Mouse (Mus musculus) midbrain, embryonic 13.5 days (tissue): ENCODE data around the gene Iltifb. TPM values are rescaled to one million over a fixed set of nuclear protein-coding genes. Genes with fewer than 3 reads are reported as not detected.
"Not testable (repeated sequence)": the region's sequence is repeated elsewhere in the genome, so short reads cannot be mapped to it uniquely, and the experiment has no call there.

ENCODE experiments used
- ATAC-seq: fragments of 200-750 bp; cut with Nextera tagmentation; 2 replicates; pipeline ENCODE4 v1.8.0; 2017; ENCODE audit warnings: mild to moderate bottlenecking, moderate TSS enrichment, moderate library complexity
- H3K27ac ChIP-seq: fragments of 300-500 bp; sonication (generic); 2 replicates; pipeline ENCODE4 v1.5.1; 2015; ENCODE audit warnings: inconsistent platforms, mild to moderate bottlenecking, moderate library complexity
- H3K27me3 ChIP-seq: fragments of 300-500 bp; sonication (generic); 2 replicates; pipeline ENCODE4 v1.6.1; 2015; ENCODE audit warnings: mild to moderate bottlenecking, inconsistent platforms
- H3K36me3 ChIP-seq: fragments of 300-500 bp; sonication (generic); 2 replicates; pipeline ENCODE4 v1.6.1; 2015; ENCODE audit warnings: mild to moderate bottlenecking, inconsistent platforms
- H3K4me1 ChIP-seq: fragments of 300-500 bp; sonication (generic); replicated peaks from 2 replicates; pipeline ENCODE4 v1.6.1; 2015; ENCODE audit warnings: inconsistent platforms
- H3K4me2 ChIP-seq: fragments of 300-500 bp; sonication (generic); replicated peaks from 2 replicates; pipeline ENCODE4 v1.6.1; 2015; ENCODE audit warnings: moderate library complexity, mild to moderate bottlenecking, inconsistent platforms
- H3K4me3 ChIP-seq: fragments of 300-500 bp; sonication (generic); replicated peaks from 2 replicates; pipeline ENCODE4 v1.5.1; 2015; ENCODE audit warnings: mild to moderate bottlenecking, inconsistent platforms
- H3K9ac ChIP-seq: fragments of 300-500 bp; sonication (generic); replicated peaks from 2 replicates; pipeline ENCODE4 v1.6.1; 2015; ENCODE audit warnings: mild to moderate bottlenecking, inconsistent platforms
- H3K9me3 ChIP-seq: fragments of 300-500 bp; sonication (generic); 2 replicates; pipeline ENCODE4 v1.6.1; 2016; ENCODE audit warnings: mild to moderate bottlenecking, inconsistent platforms
- WGBS: fragments of 180-500 bp; shearing (Covaris S2); methylation state at CpG from one replicate; pipeline ENCODE4 v1.1.7; 2015; 5-methylcytosine and 5-hydroxymethylcytosine counted together
- polyA plus RNA-seq: library from polyadenylated mRNA; unstranded; fragments of >200 nt; fragmentation: Nextera tagmentation; extraction: Ambion mirVana; gene quantifications from 2 replicates; pipeline ENCODE4 v1.2.1, GENCODE M21; 2015

Gene Iltifb
- polyA plus RNA-seq, 1 experiment from 2014 or later, result not detected

DNA sequence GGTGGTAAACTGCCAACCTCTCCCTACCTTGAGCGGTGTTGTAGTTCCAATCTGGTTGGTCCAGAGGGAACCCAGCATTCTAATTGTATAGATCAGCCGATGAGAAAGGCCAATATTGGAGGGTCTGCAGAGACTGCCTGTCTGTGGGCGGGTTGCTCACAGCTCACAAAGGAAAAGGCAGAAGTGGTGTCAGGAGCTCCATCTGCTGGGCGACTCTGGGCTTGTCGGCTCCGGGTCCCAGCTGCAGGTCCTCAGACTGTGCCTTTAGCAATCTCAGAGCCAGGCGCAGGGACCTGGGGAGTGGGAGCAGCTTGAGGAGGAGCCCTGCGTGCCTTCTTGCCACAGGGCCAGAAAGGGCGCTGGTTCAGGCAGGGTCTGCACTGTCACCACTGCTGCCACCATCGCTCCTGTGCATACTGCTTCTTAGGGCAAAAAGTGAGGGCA lies 44.0 kb downstream of the Iltifb start:
- H3K4me2 ChIP-seq, result no peak overlapping the region; the same call in 1 of the 2 replicates
- H3K36me3 ChIP-seq, result no peaks in the 10 kb centered on the region
- no peak overlapping the region for H3K27ac ChIP-seq
- H3K9me3 ChIP-seq, result no peaks in the 10 kb centered on the region
- no peak overlapping the region for H3K4me3 ChIP-seq
- WGBS, result 36% methylated on average over 10 of the region's 10 CpGs
- no peaks in the 10 kb centered on the region for H3K27me3 ChIP-seq
- H3K9ac ChIP-seq, result no peak overlapping the region
- ATAC-seq, result peak; percentile 88
- peaks cover 7% of the 10 kb centered on the region; the same call in 1 of the 2 replicates for H3K4me1 ChIP-seq

DNA sequence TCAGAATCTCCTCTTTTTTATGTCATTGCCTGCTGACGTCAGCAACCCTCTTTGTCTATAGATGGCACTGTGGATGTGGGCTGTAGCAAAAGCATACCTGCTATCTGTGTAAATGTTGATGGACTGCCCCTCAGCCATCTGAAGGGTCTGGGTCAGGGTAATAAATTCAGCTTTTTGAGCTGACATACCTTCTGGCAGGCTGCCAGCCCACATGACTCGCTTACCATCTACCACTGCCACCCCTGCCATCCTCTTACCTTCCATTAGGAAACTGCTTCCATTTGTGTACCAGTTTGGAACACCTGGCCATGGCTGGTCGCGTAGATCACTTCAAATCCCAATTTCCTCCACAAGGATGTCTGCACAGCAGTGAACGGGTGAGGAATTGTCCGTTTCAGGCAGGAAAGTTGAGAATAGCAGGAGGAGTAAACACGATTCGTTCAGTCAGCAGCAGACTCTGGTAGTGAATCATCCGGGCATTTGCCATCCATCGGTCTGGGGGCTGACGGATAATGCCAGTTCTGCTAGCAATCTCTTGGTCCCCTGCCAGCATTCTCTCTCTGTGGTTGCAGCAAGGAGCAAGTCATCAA lies 45.7 kb downstream of the Iltifb start:
- H3K27me3 ChIP-seq, H3K27ac ChIP-seq, H3K9me3 ChIP-seq, ATAC-seq, H3K36me3 ChIP-seq, H3K4me3 ChIP-seq, H3K4me1 ChIP-seq, H3K9ac ChIP-seq, H3K4me2 ChIP-seq: not testable (repeated sequence)
- WGBS, result 86% methylated on average over 11 of the region's 11 CpGs

DNA sequence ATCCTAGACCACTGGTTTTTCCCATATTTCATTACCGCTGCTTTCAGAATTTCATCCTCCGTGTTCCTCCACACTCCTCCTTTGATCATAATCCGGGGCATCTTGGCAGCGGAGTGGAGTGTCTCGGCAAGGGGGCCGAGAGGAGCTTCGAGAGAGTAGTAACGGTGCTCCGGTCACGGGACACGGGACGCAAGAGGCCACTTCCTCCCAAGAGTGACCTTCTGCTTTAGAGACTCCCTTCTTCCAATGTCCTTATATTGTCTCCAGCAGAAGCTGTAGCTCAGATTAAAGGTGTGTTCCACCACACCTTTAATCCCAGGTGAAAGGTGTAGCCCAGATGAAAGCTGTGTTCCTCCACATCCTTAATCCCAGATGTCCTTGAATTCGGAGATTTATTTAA lies 54.2 kb downstream of the Iltifb start, which contains the start of gene Gm32717:
Gm32717 (minus strand) TSS at position 101 of the 400 bp plus-strand sequence.
- H3K27me3 ChIP-seq, H3K36me3 ChIP-seq, H3K4me2 ChIP-seq, H3K4me1 ChIP-seq, ATAC-seq, H3K4me3 ChIP-seq, H3K9ac ChIP-seq, H3K9me3 ChIP-seq, H3K27ac ChIP-seq: not testable (repeated sequence)
- no CpG with 5 or more reads among the region's 13 CpGs for WGBS

Other genes with a start within 250 kb of the Iltifb start
- gene Mdm1, start 153.2 kb downstream of the Iltifb start, polyA plus RNA-seq, result 41.2 and 46.1 TPM in 2 replicates
- gene Il22, start 90.1 kb downstream of the Iltifb start, polyA plus RNA-seq, result not detected in 2 replicates
- gene Gm32717, start 54.3 kb downstream of the Iltifb start, polyA plus RNA-seq, result 0.23 and 0.26 TPM in 2 replicates
- gene Gm32802, start 36.4 kb downstream of the Iltifb start, polyA plus RNA-seq, result 0.23 and 0.26 TPM in 2 replicates
- gene Gm9040, start 31.9 kb upstream of the Iltifb start, polyA plus RNA-seq, result 0.11 TPM in 1 of 2 replicates, not detected in the other
- 0.11 TPM in 1 of 2 replicates, not detected in the other for gene Gm9044, start 37.4 kb upstream of the Iltifb start, polyA plus RNA-seq
- not detected in 2 replicates for gene Gm9045, start 42.8 kb upstream of the Iltifb start, polyA plus RNA-seq
- not detected in 2 replicates for gene Gm9046, start 48.2 kb upstream of the Iltifb start, polyA plus RNA-seq
- 0.14 TPM in 1 of 2 replicates, not detected in the other for gene Gm9048, start 53.6 kb upstream of the Iltifb start, polyA plus RNA-seq
- gene Gm9049, start 59.1 kb upstream of the Iltifb start, polyA plus RNA-seq, result not detected in 2 replicates
- gene Ifng, start 146.0 kb upstream of the Iltifb start, polyA plus RNA-seq, result not detected in 2 replicates